Mouse (Mus musculus): Measurements from ENCODE around the gene Zp1.

GRCm38 (mm10) chr19:10871328-10871961 lies 49.0 kb downstream of the Zp1 start:
- TF ChIP-seq CTCF (IDR thresholded peaks at IDR 0.05; ENCODE audit: low read depth, low read length) (no peak), POLR2A (IDR thresholded peaks at IDR 0.05; ENCODE audit: insufficient read depth, low read length) (no peak)
